Mouse (Mus musculus) embryonic facial prominence, embryonic 14.5 days (tissue): Measurements from ENCODE around the gene Hspa12a. TPM values are rescaled to one million over a fixed set of nuclear protein-coding genes. Genes with fewer than 3 reads are reported as not detected.

ENCODE experiments used
- ATAC-seq: fragments of 200-750 bp; cut with Nextera tagmentation; 2 replicates; pipeline ENCODE4 v1.8.0; 2017; ENCODE audit warnings: low read depth, moderate number of reproducible peaks, moderate TSS enrichment
- DNase-seq: peaks from one replicate; pipeline ENCODE4 v3.0.0-alpha.2; 2015; ENCODE audit warnings: low spot score
- H3K27ac ChIP-seq: fragments of 300-500 bp; sonication (generic); replicated peaks from 2 replicates; pipeline ENCODE4 v1.5.1; 2014; ENCODE audit warnings: low read depth, mild to moderate bottlenecking, low read length, moderate library complexity
- H3K27me3 ChIP-seq: fragments of 300-500 bp; sonication (generic); replicated peaks from 2 replicates; pipeline ENCODE4 v1.6.1; 2014; ENCODE audit warnings: low read length; ENCODE audit not compliant: control insufficient read depth, insufficient read depth
- H3K36me3 ChIP-seq: fragments of 300-500 bp; sonication (generic); 2 replicates; pipeline ENCODE4 v1.6.1; 2014; ENCODE audit warnings: low read length, mixed read lengths; ENCODE audit not compliant: control insufficient read depth, insufficient read depth
- H3K4me1 ChIP-seq: fragments of 300-500 bp; sonication (generic); 2 replicates; pipeline ENCODE4 v1.6.1; 2014; ENCODE audit warnings: antibody characterized with exemption, low read length; ENCODE audit not compliant: control insufficient read depth, insufficient read depth
- H3K4me2 ChIP-seq: fragments of 300-500 bp; sonication (generic); 2 replicates; pipeline ENCODE4 v1.6.1; 2014; ENCODE audit warnings: low read depth, mild to moderate bottlenecking, low read length, moderate library complexity, mixed read lengths
- H3K4me3 ChIP-seq: fragments of 300-500 bp; sonication (generic); 2 replicates; pipeline ENCODE4 v1.5.1; 2014; ENCODE audit warnings: low read depth, mild to moderate bottlenecking, low read length
- H3K9ac ChIP-seq: fragments of 300-500 bp; sonication (generic); 2 replicates; pipeline ENCODE4 v1.6.1; 2014; ENCODE audit warnings: low read depth, mild to moderate bottlenecking, low read length, moderate library complexity, mixed read lengths
- H3K9me3 ChIP-seq: fragments of 300-500 bp; sonication (generic); 2 replicates; pipeline ENCODE4 v1.6.1; 2016; ENCODE audit warnings: low read length; ENCODE audit not compliant: control insufficient read depth
- WGBS: fragments of 180-500 bp; shearing (Covaris S2); extraction: QIAGEN DNeasy Blood & Tissue Kit; methylation state at CpG from one replicate; pipeline ENCODE4 v1.1.7; 2014; 5-methylcytosine and 5-hydroxymethylcytosine counted together
- polyA plus RNA-seq: library from polyadenylated mRNA; unstranded; fragments of >200 nt; fragmentation: Nextera tagmentation; extraction: Ambion mirVana; gene quantifications from 2 replicates; pipeline ENCODE4 v1.2.1, GENCODE M21; 2014

Hspa12a gene
- polyA plus RNA-seq, 1 experiment from 2014 or later = 5.8 TPM

DNA sequence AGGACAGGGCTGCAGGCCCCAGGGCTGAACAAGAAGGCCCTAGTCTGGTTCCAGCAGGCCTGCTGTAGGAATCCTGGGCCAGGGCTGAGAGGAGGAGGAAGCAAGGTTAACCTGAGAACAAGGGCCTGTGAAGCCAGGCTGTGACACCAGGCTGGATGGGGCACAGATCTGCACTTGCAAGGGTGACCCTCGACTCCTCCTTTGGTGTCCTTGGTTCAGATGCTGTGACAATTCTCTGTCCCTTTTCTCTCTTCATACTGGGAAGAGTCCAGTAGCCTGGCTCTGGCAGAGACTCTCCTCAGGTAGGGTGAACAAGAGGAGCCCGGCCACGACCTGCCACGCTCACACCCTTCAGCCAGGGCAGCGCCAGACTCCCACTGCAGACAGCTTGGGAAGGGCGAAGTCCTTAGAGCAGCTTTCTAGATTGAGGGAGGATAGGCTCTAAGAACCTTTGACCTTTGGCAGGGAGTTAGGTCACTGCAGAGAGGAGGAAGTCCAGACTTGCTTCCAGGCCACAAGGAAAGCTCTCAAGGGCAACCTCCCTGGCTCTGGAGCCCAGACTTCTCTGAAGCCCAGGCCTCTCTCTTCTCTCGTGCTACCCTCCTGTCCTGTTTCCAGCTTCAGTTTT is 64.0 kb downstream of the Hspa12a start:
- ATAC-seq (no peak), DNase-seq (no peak)
- H3K36me3 ChIP-seq = no peaks in the 10 kb centered on the region
- no peak overlapping the region for H3K9ac ChIP-seq
- H3K27me3 ChIP-seq = no peaks in the 10 kb centered on the region
- H3K27ac ChIP-seq = no peak overlapping the region
- 75% methylated on average over 7 of the region's 7 CpGs for WGBS
- H3K4me3 ChIP-seq = no peak overlapping the region
- no peaks in the 10 kb centered on the region for H3K9me3 ChIP-seq
- H3K4me1 ChIP-seq = no peaks in the 10 kb centered on the region
- H3K4me2 ChIP-seq = no peak overlapping the region

DNA sequence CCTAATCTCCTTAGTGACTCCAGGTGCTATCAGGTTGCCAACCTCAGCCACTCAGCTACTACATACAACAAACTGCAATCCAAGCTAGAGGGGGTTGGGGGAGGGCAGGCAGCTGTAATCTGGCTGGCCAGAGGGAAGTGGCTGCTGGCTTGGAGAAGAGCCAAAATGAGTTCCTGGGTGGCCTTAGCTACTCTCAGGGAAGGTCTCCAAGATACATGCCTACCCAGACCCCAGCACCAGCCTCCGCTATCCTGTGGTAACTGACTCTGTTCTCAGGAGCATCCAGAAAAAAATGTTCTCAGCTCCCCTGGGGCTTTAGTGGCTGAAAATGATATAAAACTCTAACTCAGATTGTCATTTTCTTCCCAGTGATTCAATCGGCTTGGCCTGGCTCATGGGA is 64.9 kb downstream of the Hspa12a start:
- DNase-seq = peak; percentile 24

DNA sequence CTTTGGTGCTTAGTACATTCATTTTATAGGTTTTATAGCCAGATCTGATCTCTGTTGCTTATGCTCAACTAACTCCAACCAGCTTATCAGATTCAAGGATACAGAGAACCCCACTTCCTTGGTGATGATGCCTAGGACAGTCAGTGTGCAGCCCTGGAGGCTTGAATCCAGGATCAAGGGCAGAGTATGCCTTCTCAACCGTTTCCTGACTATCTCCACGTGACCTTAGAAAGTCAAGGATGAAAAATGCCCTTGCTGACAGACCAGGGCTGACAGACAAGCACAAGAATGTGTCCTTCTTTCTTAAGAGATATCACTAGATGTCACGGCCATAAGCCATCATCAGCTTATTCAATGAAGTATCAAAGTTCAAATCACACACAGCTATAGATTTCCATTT is 69.9 kb downstream of the Hspa12a start:
- Histone ChIP-seq H3K9me3 (no peaks in the 10 kb centered on the region), H3K27me3 (no peaks in the 10 kb centered on the region; the same call in 1 of the 2 replicates), H3K27ac (no peak overlapping the region), H3K4me3 (no peak overlapping the region), H3K36me3 (no peaks in the 10 kb centered on the region), H3K4me2 (no peak overlapping the region), H3K9ac (no peak overlapping the region), H3K4me1 (no peaks in the 10 kb centered on the region)
- ATAC-seq (no peak), DNase-seq (no peak)
- WGBS = 77% methylated on average over 3 of the region's 3 CpGs

More for the DNA sequence above, 64.9 kb downstream of the Hspa12a start:
- Histone ChIP-seq H3K27ac (no peak overlapping the region), H3K27me3 (no peaks in the 10 kb centered on the region; the same call in 1 of the 2 replicates), H3K4me2 (no peak overlapping the region), H3K36me3 (no peaks in the 10 kb centered on the region), H3K4me1 (no peaks in the 10 kb centered on the region), H3K4me3 (no peak overlapping the region), H3K9ac (no peak overlapping the region), H3K9me3 (no peaks in the 10 kb centered on the region)
- ATAC-seq = no peak
- WGBS = 62% methylated on average over 2 of the region's 2 CpGs

DNA sequence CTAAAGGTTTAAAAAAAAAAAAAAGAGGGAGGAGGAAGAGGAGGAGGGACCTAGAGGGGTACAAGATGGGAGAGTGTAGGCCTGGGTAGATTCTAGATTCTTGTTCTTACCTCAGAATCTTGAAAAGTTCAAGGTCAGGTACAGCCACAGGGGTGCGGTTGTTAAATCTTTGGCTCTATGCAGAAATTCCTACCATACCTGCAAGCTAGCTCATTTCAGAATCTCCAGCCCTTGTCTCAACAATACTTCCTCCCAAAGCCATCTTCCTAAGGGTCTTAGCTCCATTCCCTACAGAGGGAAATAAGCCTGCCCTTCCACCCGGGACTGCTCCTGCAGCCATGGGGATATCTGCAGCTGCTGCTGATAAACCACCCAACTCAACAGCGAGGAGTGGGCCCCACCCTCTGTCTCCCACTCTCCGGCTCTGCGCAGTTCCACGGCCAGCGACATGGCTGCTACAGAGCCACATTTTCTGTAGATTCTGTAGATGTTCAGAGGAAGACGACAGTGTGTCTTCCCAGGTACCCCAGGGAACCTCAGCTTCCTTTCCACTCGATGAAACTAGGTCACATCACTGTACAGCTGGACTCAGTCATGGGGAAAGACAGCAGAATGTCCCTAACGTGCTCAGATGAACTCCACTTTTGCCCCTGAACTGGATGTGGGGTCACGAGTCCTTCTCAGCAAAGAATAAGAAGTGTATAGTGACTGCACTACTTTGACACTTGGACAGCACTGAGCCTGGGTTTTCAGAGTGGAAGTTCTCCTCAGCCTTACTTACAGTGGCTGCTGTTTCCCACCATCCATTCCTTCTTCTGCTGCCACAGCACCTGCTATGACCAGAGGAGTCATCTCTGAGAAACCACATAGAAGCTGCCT is 70.8 kb downstream of the Hspa12a start:
- Histone ChIP-seq H3K27me3 (no peaks in the 10 kb centered on the region; the same call in 1 of the 2 replicates), H3K4me1 (no peaks in the 10 kb centered on the region), H3K9ac (no peak overlapping the region), H3K27ac (no peak overlapping the region), H3K4me3 (no peak overlapping the region), H3K36me3 (no peaks in the 10 kb centered on the region), H3K4me2 (no peak overlapping the region), H3K9me3 (no peaks in the 10 kb centered on the region)
- 66% methylated on average over 11 of the region's 11 CpGs for WGBS
- no peak for ATAC-seq
- no peak for DNase-seq

DNA sequence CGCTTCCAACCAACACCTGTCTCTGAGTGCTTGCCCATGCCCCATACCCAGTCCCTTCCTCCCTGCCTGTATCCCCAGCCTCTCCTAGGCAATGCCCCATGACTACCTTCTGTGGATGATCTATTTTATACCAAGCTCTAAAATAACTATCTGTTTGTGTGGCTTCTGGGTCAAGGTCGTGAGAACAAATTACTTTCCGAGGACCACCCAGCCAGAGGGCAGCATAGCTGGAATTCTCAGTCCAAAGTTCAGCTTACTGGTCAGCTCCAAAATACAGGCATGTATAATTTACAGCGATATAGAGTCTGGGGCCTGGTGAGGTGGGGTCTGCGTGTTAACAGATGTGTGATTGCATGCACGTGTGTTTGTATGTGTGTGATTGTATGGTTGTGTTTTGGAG is 71.6 kb downstream of the Hspa12a start:
- Histone ChIP-seq H3K9me3 (no peaks in the 10 kb centered on the region), H3K27me3 (no peaks in the 10 kb centered on the region; the same call in 1 of the 2 replicates), H3K9ac (no peak overlapping the region), H3K4me3 (no peak overlapping the region), H3K4me2 (no peak overlapping the region), H3K36me3 (no peaks in the 10 kb centered on the region), H3K27ac (no peak overlapping the region), H3K4me1 (no peaks in the 10 kb centered on the region)
- no peak for DNase-seq
- 69% methylated on average over 6 of the region's 6 CpGs for WGBS
- no peak for ATAC-seq

DNA sequence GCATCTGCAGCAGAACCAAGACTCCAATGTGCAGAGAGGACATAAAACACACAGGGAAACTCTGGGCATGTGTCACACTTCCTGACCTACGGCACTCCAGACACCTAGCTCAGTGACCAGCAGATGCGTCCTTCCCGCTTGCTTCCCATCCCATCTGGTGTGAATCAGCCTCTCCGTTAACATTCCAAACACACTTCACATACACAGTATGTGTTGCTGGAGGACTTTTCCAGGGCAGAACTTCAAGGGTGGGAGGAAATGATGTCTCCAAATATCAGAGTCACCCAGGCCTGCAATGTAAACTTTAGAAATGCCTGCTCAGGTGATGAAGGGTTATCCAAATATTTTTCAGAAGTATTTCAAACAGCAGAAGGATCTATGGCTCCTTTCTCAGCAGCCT is 76.8 kb downstream of the Hspa12a start:
- H3K4me2 ChIP-seq = no peak overlapping the region
- WGBS = 33% methylated on average over 4 of the region's 4 CpGs
- H3K27me3 ChIP-seq = no peaks in the 10 kb centered on the region
- H3K36me3 ChIP-seq = no peaks in the 10 kb centered on the region
- ATAC-seq (no peak), DNase-seq (no peak)
- no peaks in the 10 kb centered on the region for H3K4me1 ChIP-seq
- H3K4me3 ChIP-seq = no peak overlapping the region
- H3K9me3 ChIP-seq = no peaks in the 10 kb centered on the region
- no peak overlapping the region for H3K27ac ChIP-seq
- no peak overlapping the region for H3K9ac ChIP-seq

DNA sequence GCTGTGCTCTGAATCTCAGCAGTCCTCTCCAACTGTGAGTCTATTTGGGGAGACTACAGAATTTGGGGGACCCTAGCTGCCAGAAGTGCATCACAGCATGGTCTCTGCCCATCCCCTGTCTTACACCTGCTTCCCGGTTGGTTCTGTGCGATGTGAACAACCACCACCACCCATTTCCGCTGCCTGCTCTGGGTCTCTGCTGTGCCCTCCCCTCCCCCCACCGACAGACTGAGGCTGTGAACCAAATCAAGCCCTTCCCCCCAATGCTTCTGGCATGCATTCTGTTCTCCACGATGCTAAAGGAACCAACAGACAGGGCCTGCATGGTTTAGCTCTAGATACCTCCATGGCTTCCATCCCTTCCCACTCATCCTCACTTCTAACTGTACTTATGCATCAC is 78.2 kb downstream of the Hspa12a start:
- Histone ChIP-seq H3K4me1 (peaks cover 7% of the 10 kb centered on the region; the same call in 1 of the 2 replicates), H3K4me3 (no peak overlapping the region), H3K36me3 (no peaks in the 10 kb centered on the region), H3K27ac (no peak overlapping the region), H3K9ac (no peak overlapping the region), H3K4me2 (no peak overlapping the region), H3K9me3 (no peaks in the 10 kb centered on the region), H3K27me3 (no peaks in the 10 kb centered on the region)
- ATAC-seq (no peak), DNase-seq (no peak)
- WGBS = 33% methylated on average over 5 of the region's 5 CpGs

DNA sequence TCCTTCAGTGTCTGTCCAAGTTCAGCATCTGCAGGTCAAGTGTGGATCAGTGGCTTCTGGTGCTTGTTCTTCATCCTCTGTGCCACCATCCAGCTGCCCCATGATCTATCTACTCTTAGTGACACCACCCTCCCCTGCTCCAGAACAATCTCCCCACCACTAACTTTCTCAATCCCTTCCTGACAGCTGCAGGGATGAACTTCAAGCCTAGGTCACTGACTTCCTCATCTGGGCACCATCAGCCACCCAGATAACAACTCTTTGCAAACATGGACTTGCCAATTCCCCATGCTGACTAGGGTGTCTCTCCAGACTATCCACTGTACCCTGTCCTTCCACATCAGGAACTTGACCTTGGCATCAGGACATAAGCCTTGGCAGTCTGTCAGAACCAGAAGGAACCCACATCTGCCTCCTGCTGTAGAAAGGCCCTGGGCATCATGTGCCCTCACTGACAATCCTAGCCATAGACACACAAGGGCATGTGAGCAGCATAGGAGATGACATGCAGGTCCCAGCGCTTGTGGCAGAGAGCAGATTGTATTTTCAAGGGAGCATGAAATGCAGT is 79.4 kb downstream of the Hspa12a start:
- Histone ChIP-seq H3K4me2 (no peak overlapping the region), H3K36me3 (no peaks in the 10 kb centered on the region), H3K9ac (no peak overlapping the region), H3K4me3 (no peak overlapping the region), H3K9me3 (no peaks in the 10 kb centered on the region), H3K27me3 (no peaks in the 10 kb centered on the region; the same call in 1 of the 2 replicates), H3K27ac (no peak overlapping the region), H3K4me1 (peaks cover 12% of the 10 kb centered on the region; the same call in 1 of the 2 replicates)
- 97% methylated on average over 1 of the region's 1 CpGs for WGBS
- ATAC-seq (no peak), DNase-seq (no peak)
